Mouse (Mus musculus) spleen, adult 2 months (tissue): ENCODE data around the gene Ints11.

Experiments used
- CTCF ChIP-seq: fragments of 200-500 bp; IDR thresholded peaks from 2 replicates; pipeline ENCODE4 v1.5.1; 2011; ENCODE audit warnings: mild to moderate bottlenecking, inconsistent platforms; ENCODE audit not compliant: insufficient read depth, insufficient read length, insufficient replicate concordance; ENCODE audit errors: extremely low read depth
- POLR2A ChIP-seq: fragments of 200-500 bp; IDR thresholded peaks from 2 replicates; pipeline ENCODE4 v1.6.1; 2011; ENCODE audit warnings: low read depth, low read length, inconsistent platforms

DNA sequence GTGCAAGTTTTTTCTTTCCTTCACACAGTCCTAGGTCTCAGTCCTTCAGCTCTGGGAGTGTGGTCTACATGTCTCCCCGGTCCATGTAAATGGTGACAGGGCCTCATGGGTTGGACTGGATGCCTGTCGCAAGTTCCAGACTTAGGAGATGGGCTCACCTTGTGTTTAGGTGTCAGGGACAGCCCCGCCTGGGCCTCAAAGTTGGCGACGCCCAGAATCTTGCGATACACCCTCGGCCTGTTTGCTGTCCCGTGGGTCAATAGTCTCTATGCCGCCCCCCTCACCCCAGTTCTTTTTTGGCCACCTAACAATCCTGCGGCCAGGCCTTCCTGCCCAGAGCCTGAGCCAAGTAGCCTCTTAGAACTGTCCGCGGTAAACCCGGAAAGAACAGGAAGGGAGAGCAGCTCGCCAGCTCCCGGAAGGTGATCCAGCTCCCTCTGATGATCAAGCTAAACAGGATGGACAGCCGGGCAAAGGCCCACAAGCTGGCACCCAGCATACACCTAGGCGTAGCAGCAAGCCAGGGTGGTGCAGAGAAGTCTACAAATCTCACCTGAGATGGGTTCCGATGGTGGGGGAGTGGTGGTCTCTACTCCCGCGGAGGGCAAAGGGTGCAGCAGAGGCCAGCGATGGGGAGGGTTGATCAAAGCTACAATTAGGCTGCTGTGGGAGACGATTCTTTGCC, 590 bp upstream of the Ints11 start:
- TF ChIP-seq CTCF (no peak), POLR2A (no peak)
